Mouse (Mus musculus) cortical plate, adult 2 months (tissue): ENCODE results near the gene Zbtb44.

ENCODE experiments used
- CTCF ChIP-seq: fragments of 200-500 bp; IDR thresholded peaks from 2 replicates; pipeline ENCODE4 v1.5.1; 2011; ENCODE audit warnings: mild to moderate bottlenecking, control low read depth, low read length; ENCODE audit not compliant: insufficient read depth; ENCODE audit errors: extremely low read depth
- POLR2A ChIP-seq: fragments of 200-500 bp; IDR thresholded peaks from 2 replicates; pipeline ENCODE4 v1.6.1; 2011; ENCODE audit warnings: mild to moderate bottlenecking, low read length, control low read depth; ENCODE audit not compliant: insufficient read depth; ENCODE audit errors: extremely low read depth

DNA sequence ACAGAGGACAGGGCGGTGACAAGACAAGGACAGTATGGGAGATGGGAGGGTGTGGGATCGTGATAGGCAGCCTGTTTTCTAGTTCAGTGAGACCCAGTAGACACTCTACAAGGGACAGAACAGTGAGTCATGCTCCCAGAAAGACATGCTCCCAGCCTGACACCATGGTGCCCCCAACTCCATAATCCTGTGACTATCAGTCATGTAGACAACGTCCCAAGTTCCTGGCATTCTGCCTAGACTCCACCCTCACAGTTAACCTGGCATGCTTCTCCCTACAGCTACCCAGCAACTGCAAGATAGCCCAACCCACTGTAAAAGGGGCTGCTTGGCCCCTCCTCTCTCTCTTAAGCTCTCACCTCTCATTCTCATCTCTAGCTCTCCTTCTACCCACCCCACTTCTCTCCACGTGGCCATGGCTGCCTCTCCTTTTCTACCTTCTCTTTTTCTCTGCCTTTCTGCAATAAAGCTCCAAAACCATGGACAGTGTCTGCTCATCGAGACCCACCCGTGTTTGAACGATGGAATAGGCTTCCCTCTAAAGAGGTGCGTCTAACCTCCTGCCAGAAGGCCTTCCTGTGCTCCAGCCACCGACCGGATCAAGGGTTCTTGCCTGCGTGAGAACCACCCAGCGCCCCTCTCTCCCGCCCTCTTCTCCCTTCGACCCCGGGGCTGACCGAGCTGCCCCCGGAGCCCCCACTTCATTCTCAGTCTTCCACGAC, 61.8 kb downstream of the Zbtb44 start:
- TF ChIP-seq CTCF (no peak), POLR2A (no peak)
